Mouse (Mus musculus) hindbrain, embryonic 11.5 days (tissue): ENCODE measurements at regions not wholly inside any gene's neighbourhood (a gene's known extent, or its start where the extent isn't known, plus 50 kb on each side); places are given as distances from the start of the nearest gene placed in this dataset.
"Not testable (repeated sequence)": the region's sequence is repeated elsewhere in the genome, so short reads cannot be mapped to it uniquely, and the experiment has no call there.

Experiments used
- ATAC-seq: fragments of 200-750 bp; cut with Nextera tagmentation; 2 replicates; pipeline ENCODE4 v1.8.0; 2017; ENCODE audit warnings: mild to moderate bottlenecking, moderate TSS enrichment, moderate library complexity; ENCODE audit not compliant: low FRiP score
- DNase-seq: peaks from one replicate; pipeline ENCODE4 v3.0.0-alpha.2; 2015; ENCODE audit warnings: low spot score
- H3K27ac ChIP-seq: fragments of 300-500 bp; sonication (generic); 2 replicates; pipeline ENCODE4 v1.5.1; 2014; ENCODE audit warnings: mild to moderate bottlenecking, low read depth, low read length
- H3K27me3 ChIP-seq: fragments of 300-500 bp; sonication (generic); 2 replicates; pipeline ENCODE4 v1.6.1; 2014; ENCODE audit warnings: mild to moderate bottlenecking, low read length, moderate library complexity, mixed read lengths; ENCODE audit not compliant: control insufficient read depth, insufficient read depth
- H3K36me3 ChIP-seq: fragments of 300-500 bp; sonication (generic); 2 replicates; pipeline ENCODE4 v1.6.1; 2014; ENCODE audit warnings: mild to moderate bottlenecking, low read length, moderate library complexity, mixed read lengths; ENCODE audit not compliant: control insufficient read depth, insufficient read depth
- H3K4me1 ChIP-seq: fragments of 300-500 bp; sonication (generic); replicated peaks from 2 replicates; pipeline ENCODE4 v1.6.1; 2014; ENCODE audit warnings: low read length, mixed read lengths; ENCODE audit not compliant: control insufficient read depth, insufficient read depth
- H3K4me2 ChIP-seq: fragments of 300-500 bp; sonication (generic); replicated peaks from 2 replicates; pipeline ENCODE4 v1.6.1; 2014; ENCODE audit warnings: mild to moderate bottlenecking, low read depth, low read length
- H3K4me3 ChIP-seq: fragments of 300-500 bp; sonication (generic); 2 replicates; pipeline ENCODE4 v1.5.1; 2014; ENCODE audit warnings: low read depth, low read length
- H3K9ac ChIP-seq: fragments of 300-500 bp; sonication (generic); 2 replicates; pipeline ENCODE4 v1.6.1; 2014; ENCODE audit warnings: low read depth, low read length
- H3K9me3 ChIP-seq: fragments of 300-500 bp; sonication (generic); 2 replicates; pipeline ENCODE4 v1.6.1; 2016; ENCODE audit warnings: low read length; ENCODE audit not compliant: control insufficient read depth
- WGBS: fragments of 180-500 bp; shearing (Covaris S2); extraction: QIAGEN DNeasy Blood & Tissue Kit; methylation state at CpG from one replicate; pipeline ENCODE4 v1.1.7; 2014; 5-methylcytosine and 5-hydroxymethylcytosine counted together

GRCm38 (mm10) chr3:98968811-98969210, 75.8 kb upstream of the Hao2 start:
- no peak overlapping the region for H3K27ac ChIP-seq
- ATAC-seq (no peak), DNase-seq (peak; percentile 21)
- H3K27me3 ChIP-seq: no peaks in the 10 kb centered on the region
- no peaks in the 10 kb centered on the region for H3K4me1 ChIP-seq
- H3K9me3 ChIP-seq: no peaks in the 10 kb centered on the region
- 33% methylated on average over 4 of the region's 4 CpGs for WGBS
- H3K36me3 ChIP-seq: no peaks in the 10 kb centered on the region
- H3K4me2 ChIP-seq: no peak overlapping the region
- no peak overlapping the region for H3K4me3 ChIP-seq
- no peak overlapping the region for H3K9ac ChIP-seq

- Histone ChIP-seq H3K9me3 (no peaks in the 10 kb centered on the region), H3K4me3 (no peak overlapping the region), H3K4me1 (no peaks in the 10 kb centered on the region), H3K27me3 (no peaks in the 10 kb centered on the region), H3K27ac (no peak overlapping the region), H3K9ac (no peak overlapping the region), H3K4me2 (no peak overlapping the region), H3K36me3 (no peaks in the 10 kb centered on the region)
- DNase-seq: peak; percentile 68
- ATAC-seq: peak; percentile 75
- WGBS: 8% methylated on average over 3 of the region's 3 CpGs
Observed at GRCm38 (mm10) chr3:98975777-98976176, 82.7 kb upstream of the Hao2 start.

GRCm38 (mm10) chr3:98982787-98983186, 89.7 kb upstream of the Hao2 start:
- Histone ChIP-seq H3K27ac (no peak overlapping the region), H3K4me2 (no peak overlapping the region), H3K4me1 (no peaks in the 10 kb centered on the region), H3K36me3 (no peaks in the 10 kb centered on the region), H3K27me3 (no peaks in the 10 kb centered on the region), H3K4me3 (no peak overlapping the region), H3K9me3 (no peaks in the 10 kb centered on the region), H3K9ac (no peak overlapping the region)
- ATAC-seq (no peak), DNase-seq (no peak)
- whole genome bisulfite sequencing: 93% methylated on average over 1 of the region's 1 CpGs

GRCm38 (mm10) chr3:98987266-98987665, 94.2 kb upstream of the Hao2 start:
- H3K36me3 ChIP-seq, H3K4me2 ChIP-seq, H3K4me3 ChIP-seq, H3K9me3 ChIP-seq, H3K4me1 ChIP-seq, DNase-seq, H3K9ac ChIP-seq, H3K27me3 ChIP-seq, H3K27ac ChIP-seq, ATAC-seq: not testable (repeated sequence)
- 72% methylated on average over 2 of the region's 2 CpGs for WGBS

- Histone ChIP-seq H3K27me3 (no peaks in the 10 kb centered on the region), H3K4me2 (no peak overlapping the region), H3K27ac (no peak overlapping the region), H3K36me3 (no peaks in the 10 kb centered on the region), H3K9me3 (no peaks in the 10 kb centered on the region), H3K9ac (no peak overlapping the region), H3K4me1 (no peaks in the 10 kb centered on the region), H3K4me3 (no peak overlapping the region)
- DNase-seq (peak; percentile 45), ATAC-seq (peak; percentile 68; the same call in 1 of the 2 replicates)
- WGBS: 28% methylated on average over 10 of the region's 10 CpGs
Observed at GRCm38 (mm10) chr3:98990801-98991200, 97.8 kb upstream of the Hao2 start.

- 71% methylated on average over 6 of the region's 6 CpGs for WGBS
- no peak for ATAC-seq
- H3K27ac ChIP-seq: no peak overlapping the region
Observed at GRCm38 (mm10) chr3:98991276-98991675, 98.2 kb upstream of the Hao2 start.

GRCm38 (mm10) chr3:98994086-98994485, 101.0 kb upstream of the Hao2 start:
- Histone ChIP-seq H3K4me3 (no peak overlapping the region), H3K4me1 (no peaks in the 10 kb centered on the region), H3K27ac (no peak overlapping the region), H3K4me2 (no peak overlapping the region), H3K36me3 (no peaks in the 10 kb centered on the region), H3K9me3 (no peaks in the 10 kb centered on the region), H3K27me3 (no peaks in the 10 kb centered on the region), H3K9ac (no peak overlapping the region)
- ATAC-seq (no peak), DNase-seq (no peak)

More at GRCm38 (mm10) chr3:98991276-98991675, 98.2 kb upstream of the Hao2 start:
- Histone ChIP-seq H3K4me2 (no peak overlapping the region), H3K4me1 (no peaks in the 10 kb centered on the region), H3K9ac (no peak overlapping the region), H3K4me3 (no peak overlapping the region), H3K27me3 (no peaks in the 10 kb centered on the region), H3K36me3 (no peaks in the 10 kb centered on the region), H3K9me3 (no peaks in the 10 kb centered on the region)
- DNase-seq: no peak

- H3K9me3 ChIP-seq: no peaks in the 10 kb centered on the region
- DNase-seq: peak; percentile 10
- H3K9ac ChIP-seq: no peak overlapping the region
- WGBS: 44% methylated on average over 1 of the region's 1 CpGs
- H3K27ac ChIP-seq: no peak overlapping the region
- H3K4me1 ChIP-seq: no peaks in the 10 kb centered on the region
- no peak overlapping the region for H3K4me2 ChIP-seq
- H3K27me3 ChIP-seq: no peaks in the 10 kb centered on the region
- ATAC-seq: peak; percentile 67; the same call in 1 of the 2 replicates
- no peaks in the 10 kb centered on the region for H3K36me3 ChIP-seq
- no peak overlapping the region for H3K4me3 ChIP-seq
Observed at GRCm38 (mm10) chr3:99030636-99031035, 110.2 kb upstream of the Wars2 start.

GRCm38 (mm10) chr3:99046190-99046589, 94.7 kb upstream of the Wars2 start:
- Histone ChIP-seq H3K27ac (no peak overlapping the region), H3K4me3 (no peak overlapping the region), H3K9ac (no peak overlapping the region), H3K4me1 (no peaks in the 10 kb centered on the region), H3K4me2 (no peak overlapping the region), H3K9me3 (no peaks in the 10 kb centered on the region), H3K36me3 (no peaks in the 10 kb centered on the region), H3K27me3 (no peaks in the 10 kb centered on the region)
- no peak for DNase-seq
- no peak for ATAC-seq
- 79% methylated on average over 6 of the region's 6 CpGs for WGBS
